Mouse (Mus musculus) midbrain, embryonic 16.5 days (tissue): Measurements from ENCODE around the gene Matn4. TPM values are rescaled to one million over a fixed set of nuclear protein-coding genes. Genes with fewer than 3 reads are reported as not detected.

Source experiments
- ATAC-seq: fragments of 200-750 bp; cut with Nextera tagmentation; 2 replicates; pipeline ENCODE4 v1.8.0; 2017; ENCODE audit warnings: moderate TSS enrichment
- H3K27ac ChIP-seq: fragments of 300-500 bp; sonication (generic); 2 replicates; pipeline ENCODE4 v1.5.1; 2014; ENCODE audit warnings: mild to moderate bottlenecking, low read length, mixed read lengths
- H3K27me3 ChIP-seq: fragments of 300-500 bp; sonication (generic); 2 replicates; pipeline ENCODE4 v1.6.1; 2014; ENCODE audit warnings: low read depth, low read length, mixed read lengths; ENCODE audit not compliant: control insufficient read depth, insufficient read depth
- H3K36me3 ChIP-seq: fragments of 300-500 bp; sonication (generic); 2 replicates; pipeline ENCODE4 v1.6.1; 2014; ENCODE audit warnings: mild to moderate bottlenecking, low read length, moderate library complexity, mixed read lengths; ENCODE audit not compliant: control insufficient read depth, insufficient read depth
- H3K4me1 ChIP-seq: fragments of 300-500 bp; sonication (generic); 2 replicates; pipeline ENCODE4 v1.6.1; 2014; ENCODE audit warnings: mild to moderate bottlenecking, low read length, mixed read lengths; ENCODE audit not compliant: control insufficient read depth, insufficient read depth
- H3K4me2 ChIP-seq: fragments of 300-500 bp; sonication (generic); 2 replicates; pipeline ENCODE4 v1.6.1; 2014; ENCODE audit warnings: mild to moderate bottlenecking, low read length, mixed read lengths
- H3K4me3 ChIP-seq: fragments of 300-500 bp; sonication (generic); 2 replicates; pipeline ENCODE4 v1.5.1; 2014; ENCODE audit warnings: low read depth, mild to moderate bottlenecking, low read length, moderate library complexity, mixed read lengths
- H3K9ac ChIP-seq: fragments of 300-500 bp; sonication (generic); 2 replicates; pipeline ENCODE4 v1.6.1; 2014; ENCODE audit warnings: low read depth, low read length, mixed read lengths
- H3K9me3 ChIP-seq: fragments of 300-500 bp; sonication (generic); replicated peaks from 2 replicates; pipeline ENCODE4 v1.6.1; 2014; ENCODE audit warnings: mild to moderate bottlenecking, low read length, mixed read lengths; ENCODE audit not compliant: control insufficient read depth, poor library complexity, severe bottlenecking
- WGBS: fragments of 180-500 bp; shearing (Covaris S2); extraction: QIAGEN DNeasy Blood & Tissue Kit; methylation state at CpG from one replicate; pipeline ENCODE4 v1.1.7; 2014; 5-methylcytosine and 5-hydroxymethylcytosine counted together
- polyA plus RNA-seq: library from polyadenylated mRNA; unstranded; fragments of >200 nt; fragmentation: Nextera tagmentation; extraction: Ambion mirVana; gene quantifications from 2 replicates; pipeline ENCODE4 v1.2.1, GENCODE M21; 2015

Gene Matn4
- polyA plus RNA-seq, 1 experiment from 2014 or later: 0.93 TPM

DNA sequence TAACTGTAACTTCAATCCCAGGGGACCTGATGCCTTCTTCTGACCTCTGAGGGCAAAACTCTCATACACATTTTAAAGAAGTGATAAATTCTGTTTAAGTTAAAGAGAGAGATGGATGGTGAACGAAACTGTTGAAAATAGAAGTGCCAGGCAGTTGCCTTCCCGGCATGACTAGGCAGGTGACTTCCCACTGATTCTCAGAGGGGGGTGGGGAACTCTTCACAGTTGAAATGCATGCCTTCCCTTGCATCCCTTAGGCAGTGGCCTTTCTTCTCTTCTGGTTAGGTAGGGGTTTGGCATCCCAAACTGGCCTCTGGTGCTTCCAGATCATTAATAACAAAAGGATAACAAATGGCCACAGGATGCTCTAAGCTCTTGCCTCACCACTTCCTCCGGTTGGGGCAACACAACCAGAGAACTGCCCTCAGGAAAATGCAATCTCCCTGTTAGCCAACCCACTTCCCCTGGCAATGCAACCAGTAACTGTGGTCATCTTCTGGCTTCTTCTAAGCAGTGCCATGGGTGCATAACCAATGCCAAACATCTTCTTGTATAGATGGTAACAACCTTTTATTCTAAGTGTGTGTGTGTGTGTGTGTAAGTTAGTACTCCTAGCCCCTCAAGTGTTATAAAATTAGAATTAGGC lies 32.4 kb downstream of the Matn4 start:
- Histone ChIP-seq H3K4me2 (no peak overlapping the region), H3K4me3 (no peak overlapping the region), H3K36me3 (no peaks in the 10 kb centered on the region), H3K4me1 (no peaks in the 10 kb centered on the region), H3K9me3 (no peaks in the 10 kb centered on the region), H3K9ac (no peak overlapping the region), H3K27me3 (no peaks in the 10 kb centered on the region), H3K27ac (no peak overlapping the region)
- ATAC-seq: no peak
- 40% methylated on average over 3 of the region's 3 CpGs for WGBS

DNA sequence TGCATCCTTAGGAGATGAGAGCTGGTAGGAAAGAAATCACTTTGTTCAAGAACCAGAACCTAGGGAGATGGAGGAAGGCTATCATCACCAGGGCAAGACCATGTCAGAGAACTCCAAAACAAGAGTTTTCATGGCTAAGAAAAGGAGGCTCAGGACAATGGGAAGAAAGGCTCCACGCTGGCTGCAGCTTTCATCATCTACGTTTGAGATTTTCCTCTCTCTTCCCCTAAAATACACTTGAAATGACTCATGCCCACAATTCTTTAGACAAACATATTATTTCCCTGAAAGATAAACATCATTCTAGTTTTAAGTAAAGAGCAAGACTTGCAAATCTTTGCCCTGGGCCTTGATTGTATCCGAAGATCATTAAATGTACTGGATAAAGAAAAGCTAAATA lies 33.6 kb downstream of the Matn4 start:
- Histone ChIP-seq H3K27me3 (no peaks in the 10 kb centered on the region), H3K9me3 (no peaks in the 10 kb centered on the region), H3K27ac (no peak overlapping the region), H3K9ac (no peak overlapping the region), H3K4me3 (no peak overlapping the region), H3K4me2 (no peak overlapping the region), H3K4me1 (no peaks in the 10 kb centered on the region), H3K36me3 (no peaks in the 10 kb centered on the region)
- no peak for ATAC-seq
- 83% methylated on average over 3 of the region's 3 CpGs for WGBS

GRCm38 (mm10) chr2:164368620-164369105 lies 36.3 kb downstream of the Matn4 start:
- no peak overlapping the region for H3K27ac ChIP-seq
- H3K9me3 ChIP-seq: no peaks in the 10 kb centered on the region
- no peaks in the 10 kb centered on the region for H3K27me3 ChIP-seq
- WGBS: 80% methylated on average over 6 of the region's 6 CpGs
- H3K4me1 ChIP-seq: no peaks in the 10 kb centered on the region
- H3K9ac ChIP-seq: no peak overlapping the region
- no peak overlapping the region for H3K4me3 ChIP-seq
- ATAC-seq: no peak
- no peak overlapping the region for H3K4me2 ChIP-seq
- H3K36me3 ChIP-seq: no peaks in the 10 kb centered on the region

DNA sequence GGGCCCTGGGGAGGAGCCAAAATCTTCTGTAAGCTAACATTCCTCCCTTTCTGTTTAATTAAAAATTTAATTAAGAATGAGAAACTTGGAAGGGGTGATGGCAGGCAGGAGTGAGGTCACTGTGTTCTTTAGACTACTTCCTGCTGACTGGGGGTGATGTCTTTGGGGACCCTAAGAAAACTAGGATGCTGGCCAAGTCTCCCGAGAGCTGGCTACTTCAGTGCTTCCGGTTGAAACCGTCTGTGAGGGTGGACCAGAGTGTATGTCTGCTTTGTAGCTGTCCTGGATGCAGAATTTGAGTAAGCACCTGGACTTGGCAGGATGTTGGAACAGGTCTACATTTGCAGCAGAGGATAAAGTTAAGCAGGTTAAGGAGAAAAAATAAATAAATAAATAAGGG lies 38.0 kb downstream of the Matn4 start:
- H3K9ac ChIP-seq: no peak overlapping the region
- H3K4me3 ChIP-seq: no peak overlapping the region
- H3K27me3 ChIP-seq: no peaks in the 10 kb centered on the region
- H3K36me3 ChIP-seq: no peaks in the 10 kb centered on the region
- no peak for ATAC-seq
- H3K4me1 ChIP-seq: no peaks in the 10 kb centered on the region
- 74% methylated on average over 3 of the region's 3 CpGs for WGBS
- H3K27ac ChIP-seq: no peak overlapping the region
- no peak overlapping the region for H3K4me2 ChIP-seq
- H3K9me3 ChIP-seq: no peaks in the 10 kb centered on the region

DNA sequence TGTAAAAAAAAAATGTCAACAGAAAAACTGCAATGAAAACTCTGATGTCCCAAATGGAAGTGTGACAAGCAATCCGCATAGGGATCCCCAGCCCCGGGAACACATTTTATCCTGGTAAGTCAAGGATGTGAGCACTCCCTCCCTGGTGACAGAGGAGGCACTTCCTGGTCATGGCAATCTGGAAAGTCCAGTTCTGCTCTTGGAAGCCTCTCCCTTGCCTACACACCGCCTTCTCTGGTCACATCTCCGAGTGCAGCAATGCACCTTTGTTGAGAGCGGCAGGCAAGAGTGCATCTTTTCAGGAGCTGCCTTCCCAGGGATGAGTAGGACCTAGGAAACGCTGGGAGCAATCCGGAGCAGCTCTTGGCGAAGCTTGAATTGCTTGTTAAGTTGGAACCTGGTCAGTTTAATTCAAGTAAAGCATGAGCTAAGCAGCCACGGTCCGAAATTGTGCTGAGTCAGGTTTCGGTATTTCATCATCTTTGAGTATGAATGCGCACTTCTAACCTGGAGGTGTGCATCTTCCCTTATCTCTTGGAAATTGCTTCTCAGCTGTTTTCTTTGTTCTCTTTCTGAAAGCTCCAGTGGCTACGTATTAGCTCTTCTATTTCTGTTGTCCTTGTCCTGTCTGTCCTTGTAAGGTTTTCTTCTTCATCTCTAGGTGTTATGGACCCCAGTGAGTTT lies 43.8 kb downstream of the Matn4 start:
- Histone ChIP-seq H3K4me2 (no peak overlapping the region; the same call in 1 of the 2 replicates), H3K36me3 (no peaks in the 10 kb centered on the region), H3K27ac (no peak overlapping the region), H3K4me1 (no peaks in the 10 kb centered on the region; the same call in 1 of the 2 replicates), H3K27me3 (no peaks in the 10 kb centered on the region), H3K4me3 (no peak overlapping the region), H3K9ac (no peak overlapping the region), H3K9me3 (no peaks in the 10 kb centered on the region)
- ATAC-seq: no peak
- WGBS: 31% methylated on average over 13 of the region's 13 CpGs

DNA sequence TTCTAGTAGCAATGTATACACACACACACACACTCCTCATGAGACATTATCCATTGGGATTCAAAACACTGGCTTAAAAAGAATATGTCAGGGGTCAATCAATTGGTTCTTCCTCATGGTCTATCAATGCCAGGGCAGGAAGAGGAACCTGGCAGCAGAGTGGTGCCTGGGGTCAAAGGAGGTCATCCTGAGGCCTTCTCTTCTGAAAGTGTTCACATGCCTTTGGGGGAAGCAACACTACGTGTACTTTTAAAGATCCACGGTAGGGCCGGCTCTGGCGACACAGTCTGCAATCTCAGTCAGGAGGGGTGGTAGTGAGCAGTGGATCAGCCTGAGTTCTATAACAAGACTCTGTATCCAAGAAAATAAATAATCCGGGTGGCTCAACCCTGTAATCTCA lies 45.3 kb downstream of the Matn4 start:
- no peaks in the 10 kb centered on the region; the same call in 1 of the 2 replicates for H3K4me1 ChIP-seq
- no peaks in the 10 kb centered on the region for H3K36me3 ChIP-seq
- no peak overlapping the region for H3K27ac ChIP-seq
- H3K9ac ChIP-seq: no peak overlapping the region
- WGBS: 80% methylated on average over 5 of the region's 5 CpGs
- no peak overlapping the region for H3K4me3 ChIP-seq
- no peaks in the 10 kb centered on the region for H3K9me3 ChIP-seq
- no peaks in the 10 kb centered on the region for H3K27me3 ChIP-seq
- no peak overlapping the region for H3K4me2 ChIP-seq
- no peak for ATAC-seq

DNA sequence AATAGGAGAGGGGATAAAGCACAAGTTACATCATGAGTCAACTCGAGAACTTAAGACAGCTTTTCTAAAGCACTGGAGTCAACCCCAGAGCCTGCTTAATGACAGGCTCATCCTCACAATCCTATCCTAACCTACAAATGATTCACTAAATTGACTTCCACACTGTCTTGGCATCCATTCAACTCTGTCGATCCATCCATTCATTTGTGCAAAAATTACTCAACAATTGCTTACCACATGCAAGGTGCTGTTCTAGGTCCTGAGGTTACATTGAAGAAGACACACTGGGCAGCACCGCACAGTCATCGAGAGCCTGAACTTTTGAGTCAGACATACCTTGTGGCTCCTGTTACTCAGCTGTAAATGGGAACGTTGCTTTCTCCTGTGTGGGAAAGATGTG lies 45.9 kb downstream of the Matn4 start:
- Histone ChIP-seq H3K4me2 (no peak overlapping the region), H3K9me3 (no peaks in the 10 kb centered on the region), H3K4me3 (no peak overlapping the region), H3K4me1 (no peaks in the 10 kb centered on the region; the same call in 1 of the 2 replicates), H3K9ac (no peak overlapping the region), H3K36me3 (no peaks in the 10 kb centered on the region), H3K27me3 (no peaks in the 10 kb centered on the region), H3K27ac (no peak overlapping the region)
- ATAC-seq: no peak
- 88% methylated on average over 5 of the region's 5 CpGs for WGBS

- no peaks in the 10 kb centered on the region for H3K36me3 ChIP-seq
- H3K4me2 ChIP-seq: no peak overlapping the region
- no peak overlapping the region for H3K9ac ChIP-seq
- H3K9me3 ChIP-seq: no peaks in the 10 kb centered on the region
- no peaks in the 10 kb centered on the region; the same call in 1 of the 2 replicates for H3K4me1 ChIP-seq
- no peak overlapping the region for H3K27ac ChIP-seq
- ATAC-seq: no peak
- no peaks in the 10 kb centered on the region for H3K27me3 ChIP-seq
- no peak overlapping the region for H3K4me3 ChIP-seq
- 83% methylated on average over 3 of the region's 3 CpGs for WGBS
Observed at GRCm38 (mm10) chr2:164358373-164358772, 46.6 kb downstream of the Matn4 start.

DNA sequence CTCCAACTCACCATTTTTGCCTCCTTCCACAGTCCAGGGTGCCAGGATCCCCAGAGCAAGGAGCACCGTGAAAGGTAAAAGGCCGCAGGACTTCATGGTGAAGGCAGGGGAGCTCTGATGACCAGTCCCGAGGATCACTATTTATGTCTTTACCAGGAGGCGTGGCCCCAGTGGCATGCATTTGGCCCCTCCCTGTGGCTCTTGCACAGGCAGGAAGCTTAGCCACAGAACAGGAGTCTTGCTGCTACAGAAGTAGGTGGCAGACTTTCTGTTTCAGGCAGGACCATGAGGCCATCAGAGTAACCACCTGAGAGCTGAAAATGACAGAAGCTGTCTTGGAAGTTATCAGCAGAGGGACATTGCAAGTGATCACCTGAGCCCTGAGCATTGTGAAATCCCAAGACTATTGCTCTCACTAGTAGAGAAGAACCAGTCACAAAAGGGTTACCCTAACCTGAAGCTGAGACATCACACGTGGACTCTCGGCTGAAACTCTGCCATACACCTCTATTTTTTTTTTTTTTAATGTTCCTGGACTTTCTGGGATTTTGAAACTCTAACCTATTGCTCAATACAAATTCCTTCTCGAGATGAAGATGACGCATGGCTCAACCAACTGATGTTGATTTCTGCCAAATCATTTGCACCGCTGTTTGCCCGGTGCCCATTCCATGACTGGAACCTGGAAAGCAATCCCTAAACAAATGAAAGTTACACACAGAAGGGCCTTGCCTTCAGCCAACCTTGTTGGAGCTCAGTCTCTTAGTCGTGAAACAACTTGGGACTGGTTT lies 48.6 kb downstream of the Matn4 start:
- WGBS: 77% methylated on average over 11 of the region's 11 CpGs
- ATAC-seq: no peak

More for the DNA sequence above, 48.6 kb downstream of the Matn4 start:
- Histone ChIP-seq H3K27me3 (no peaks in the 10 kb centered on the region), H3K4me1 (no peaks in the 10 kb centered on the region; the same call in 1 of the 2 replicates), H3K9me3 (no peaks in the 10 kb centered on the region), H3K4me2 (no peak overlapping the region), H3K9ac (no peak overlapping the region), H3K4me3 (no peak overlapping the region), H3K36me3 (no peaks in the 10 kb centered on the region), H3K27ac (no peak overlapping the region)
